Mouse (Mus musculus) adrenal gland, postnatal 25 days (tissue): ENCODE data around the gene Ykt6. TPM values are rescaled to one million over a fixed set of nuclear protein-coding genes. Genes with fewer than 3 reads are reported as not detected.
A peak's percentile ranks its signal among the peaks of the same experiment; 100 is the strongest.
"Not testable (repeated sequence)": the region's sequence is repeated elsewhere in the genome, so short reads cannot be mapped to it uniquely, and the experiment has no call there.

Experiments
- DNase-seq: peaks from one replicate; pipeline ENCODE4 v3.0.0; 2021; ENCODE audit warnings: mixed read lengths
- total RNA-seq: library from RNA; stranded (reverse); gene quantifications from 2 replicates; pipeline ENCODE4 v1.2.3, GENCODE M21; 2021

The Ykt6 gene
- total RNA-seq, 1 experiment from 2014 or later, result 86.3 TPM

- DNase-seq, result no peak
Measured at GRCm38 (mm10) chr11:5994212-5994611, 38.7 kb downstream of the Ykt6 start.

DNA sequence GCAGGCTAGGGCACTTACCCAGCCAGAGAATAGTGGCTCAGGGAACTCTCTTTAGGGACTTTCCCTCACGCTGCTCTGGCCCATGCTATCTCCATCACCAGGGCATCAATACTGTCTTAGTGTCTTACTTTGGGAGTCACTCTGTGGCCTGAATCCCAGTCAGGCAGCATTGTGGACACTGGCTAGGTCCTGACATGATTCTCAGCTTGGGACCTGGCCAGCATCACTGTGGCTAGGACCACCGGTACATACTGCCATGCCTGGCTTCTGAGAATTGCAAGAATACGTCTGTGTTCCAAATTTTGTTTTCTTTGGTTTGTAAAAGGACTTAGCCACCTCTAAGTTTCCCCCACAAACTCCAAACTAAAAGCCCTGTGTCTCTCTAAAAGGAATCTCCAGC is 39.4 kb downstream of the Ykt6 start:
- DNase-seq, result no peak

DNA sequence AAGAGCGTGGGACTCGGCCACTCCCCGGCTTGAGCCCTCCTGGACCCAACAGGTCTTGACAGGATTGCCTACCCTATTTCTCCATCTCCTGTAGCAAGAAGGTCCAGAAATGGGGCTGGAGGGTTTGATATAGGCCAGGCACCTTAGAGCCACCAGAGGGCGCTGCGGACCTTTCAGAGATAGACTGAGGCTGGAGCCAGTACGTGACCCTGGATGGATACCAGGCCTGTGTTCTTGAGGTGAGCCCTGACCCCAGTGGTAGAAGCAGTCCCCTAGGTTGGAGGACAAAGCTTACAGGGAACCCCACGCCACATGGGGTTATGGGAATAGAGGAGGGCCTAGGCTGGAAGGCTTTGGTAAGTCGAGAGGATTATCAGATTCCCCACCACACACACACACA is 40.5 kb downstream of the Ykt6 start:
- peak; percentile 91 for DNase-seq

DNA sequence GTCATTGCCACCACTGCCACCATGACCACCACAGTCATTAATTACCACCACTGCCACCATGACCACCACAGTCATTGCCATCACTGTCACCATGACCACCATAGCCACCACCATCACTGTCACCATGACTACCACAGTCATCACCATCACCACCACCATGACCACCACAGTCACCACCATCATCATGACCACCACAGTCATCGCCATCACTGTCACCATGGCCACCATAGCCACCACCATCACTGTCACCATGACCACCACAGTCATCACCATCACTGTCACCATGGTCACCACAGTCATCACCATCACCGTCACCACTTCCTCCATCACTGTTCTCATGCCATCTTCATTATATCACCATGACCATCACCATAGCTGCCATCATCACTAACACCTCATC is 43.0 kb downstream of the Ykt6 start:
- no peak for DNase-seq

- peak; percentile 72 for DNase-seq
Measured at GRCm38 (mm10) chr11:5999832-6000771, 44.6 kb downstream of the Ykt6 start.

GRCm38 (mm10) chr11:6000961-6001682 is 45.6 kb downstream of the Ykt6 start:
- no peak for DNase-seq

GRCm38 (mm10) chr11:6001981-6002649 is 46.6 kb downstream of the Ykt6 start:
- no peak for DNase-seq

DNA sequence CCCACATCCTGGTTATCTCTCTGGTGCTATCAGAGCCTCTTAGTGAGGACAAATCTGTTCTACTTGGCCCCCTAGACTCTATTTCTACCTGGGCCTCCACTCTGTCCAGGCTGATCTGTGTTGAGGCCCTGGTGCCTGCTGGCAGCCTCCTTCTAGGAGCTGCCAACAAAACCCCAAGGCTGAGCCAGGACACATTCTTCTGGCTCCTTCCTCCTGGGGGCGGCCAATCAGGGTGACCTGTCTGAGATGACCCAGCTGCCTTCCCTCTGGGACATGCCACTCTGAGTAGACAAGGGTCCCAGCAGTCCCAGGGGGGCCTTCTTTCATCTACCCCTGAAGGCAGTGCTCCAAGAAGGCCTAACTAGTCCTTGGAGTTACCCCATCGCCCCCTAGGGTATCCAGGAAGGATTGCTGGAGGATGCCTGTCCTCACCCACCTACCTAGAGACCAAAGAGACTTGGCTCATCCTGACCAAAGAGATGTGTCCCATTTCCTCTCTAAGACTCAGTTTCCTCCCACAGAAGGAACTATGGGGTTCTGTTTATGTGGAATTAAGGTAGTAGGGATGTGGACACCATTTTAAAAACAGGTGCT is 47.6 kb downstream of the Ykt6 start:
- DNase-seq, result no peak

- not testable (repeated sequence) for DNase-seq
Measured at GRCm38 (mm10) chr11:6005374-6006043, 50.0 kb downstream of the Ykt6 start.

DNA sequence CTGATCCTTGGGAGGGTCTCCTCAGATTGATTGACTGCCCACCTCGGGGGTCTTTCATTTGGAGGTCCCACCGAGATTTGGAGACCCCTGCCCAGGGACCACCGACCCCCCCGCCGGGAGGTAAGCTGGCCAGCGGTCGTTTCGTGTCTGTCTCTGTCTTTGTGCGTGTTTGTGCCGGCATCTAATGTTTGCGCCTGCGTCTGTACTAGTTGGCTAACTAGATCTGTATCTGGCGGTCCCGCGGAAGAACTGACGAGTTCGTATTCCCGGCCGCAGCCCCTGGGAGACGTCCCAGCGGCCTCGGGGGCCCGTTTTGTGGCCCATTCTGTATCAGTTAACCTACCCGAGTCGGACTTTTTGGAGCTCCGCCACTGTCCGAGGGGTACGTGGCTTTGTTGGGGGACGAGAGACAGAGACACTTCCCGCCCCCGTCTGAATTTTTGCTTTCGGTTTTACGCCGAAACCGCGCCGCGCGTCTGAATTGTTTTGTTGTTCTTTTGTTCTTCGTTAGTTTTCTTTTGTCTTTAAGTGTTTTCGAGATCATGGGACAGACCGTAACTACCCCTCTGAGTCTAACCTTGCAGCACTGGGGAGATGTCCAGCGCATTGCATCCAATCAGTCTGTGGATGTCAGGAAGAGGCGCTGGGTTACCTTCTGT is 51.0 kb downstream of the Ykt6 start:
- not testable (repeated sequence) for DNase-seq

- DNase-seq, result not testable (repeated sequence)
Measured at GRCm38 (mm10) chr11:6007010-6007778, 51.7 kb downstream of the Ykt6 start.

GRCm38 (mm10) chr11:6007779-6008128 is 52.3 kb downstream of the Ykt6 start:
- DNase-seq, result not testable (repeated sequence)

DNA sequence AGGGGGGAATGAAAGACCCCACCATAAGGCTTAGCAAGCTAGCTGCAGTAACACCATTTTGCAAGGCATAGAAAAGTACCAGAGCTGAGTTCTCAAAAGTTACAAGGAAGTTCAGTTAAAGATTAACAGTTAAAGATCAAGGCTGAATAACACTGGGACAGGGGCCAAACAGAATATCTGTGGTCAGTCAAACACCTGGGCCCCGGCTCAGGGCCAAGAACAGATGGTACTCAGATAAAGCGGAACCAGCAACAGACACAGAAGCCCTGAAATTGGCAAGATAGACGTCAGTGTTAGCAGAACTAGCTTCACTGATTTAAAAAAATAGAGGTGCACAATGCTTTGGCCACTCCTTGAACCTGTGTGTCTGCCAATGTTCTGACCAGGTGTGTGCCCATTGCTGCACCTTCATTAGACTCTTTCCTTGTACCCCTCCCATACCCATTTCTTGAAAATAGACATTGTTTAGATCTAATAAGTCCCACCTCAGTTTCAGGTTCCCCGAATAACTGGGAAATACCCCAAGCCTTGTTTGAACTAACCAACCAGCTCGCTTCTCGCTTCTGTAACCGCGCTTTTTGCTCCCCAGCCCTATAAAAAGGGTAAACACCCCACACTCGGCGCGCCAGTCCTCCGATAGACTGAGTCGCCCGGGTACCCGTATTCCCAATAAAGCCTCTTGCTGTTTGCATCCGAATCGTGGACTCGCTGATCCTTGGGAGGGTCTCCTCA is 55.4 kb downstream of the Ykt6 start:
- not testable (repeated sequence) for DNase-seq

DNA sequence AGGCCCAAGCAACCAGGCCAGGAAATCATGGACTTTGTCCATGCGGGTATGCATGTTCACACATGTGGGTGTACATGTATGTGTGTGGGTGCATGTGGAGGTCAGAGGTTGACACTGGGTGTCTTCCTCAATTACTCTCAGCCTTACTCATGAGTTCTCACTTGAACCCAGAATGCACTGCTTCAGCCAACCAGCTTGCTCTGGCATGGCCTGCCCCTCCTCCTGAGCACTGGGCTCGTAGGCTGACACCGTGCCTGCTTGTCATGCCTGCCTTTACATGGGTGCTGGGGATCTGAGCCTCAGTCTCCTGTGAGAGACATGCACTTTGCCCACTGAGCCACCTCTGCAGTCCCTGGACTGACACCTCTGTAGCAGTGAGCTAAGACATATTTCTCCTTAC is 56.4 kb downstream of the Ykt6 start:
- DNase-seq, result no peak

- DNase-seq, result no peak
Measured at GRCm38 (mm10) chr11:6013359-6013758, 57.9 kb downstream of the Ykt6 start.

DNA sequence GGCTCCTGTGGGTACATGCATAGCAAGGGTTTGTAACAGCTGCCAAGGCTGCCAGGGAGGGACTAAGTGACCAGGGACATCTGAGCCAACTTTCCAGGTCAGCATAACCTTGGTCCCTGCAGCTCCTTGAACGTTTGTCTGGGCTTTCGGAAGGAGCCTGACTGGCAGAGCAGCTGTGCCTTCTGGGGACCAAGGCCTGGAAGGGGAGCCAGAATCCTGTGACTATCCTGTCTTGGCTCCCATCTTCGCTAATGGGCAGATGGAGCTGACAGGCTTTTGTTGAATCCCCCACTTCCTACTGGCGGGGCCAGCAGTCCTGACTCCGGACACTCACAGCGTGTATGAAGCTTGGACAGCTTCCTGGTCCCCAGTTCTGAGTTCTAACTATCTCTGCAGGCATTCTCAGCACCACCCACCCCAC is 59.5 kb downstream of the Ykt6 start:
- peak; percentile 35 for DNase-seq

DNA sequence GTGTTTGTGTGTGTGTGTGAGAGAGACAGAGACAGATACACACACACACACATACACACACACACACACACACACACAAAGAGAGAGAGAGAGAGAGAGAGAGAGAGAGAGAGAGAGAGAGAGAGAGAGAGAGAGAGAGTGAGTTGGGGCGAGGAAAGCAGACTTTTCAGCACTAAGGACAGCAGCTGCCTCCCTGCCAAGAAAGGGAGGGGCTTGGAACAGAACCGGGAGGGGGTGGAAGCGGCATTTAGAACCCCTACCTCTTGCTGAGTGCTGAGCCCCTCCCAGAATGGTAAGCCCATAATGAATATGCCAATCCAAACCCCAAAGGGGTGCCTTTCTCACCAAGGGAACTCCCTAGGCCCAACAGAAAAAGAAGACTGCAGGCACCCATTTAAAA is 60.9 kb downstream of the Ykt6 start:
- DNase-seq, result no peak

DNA sequence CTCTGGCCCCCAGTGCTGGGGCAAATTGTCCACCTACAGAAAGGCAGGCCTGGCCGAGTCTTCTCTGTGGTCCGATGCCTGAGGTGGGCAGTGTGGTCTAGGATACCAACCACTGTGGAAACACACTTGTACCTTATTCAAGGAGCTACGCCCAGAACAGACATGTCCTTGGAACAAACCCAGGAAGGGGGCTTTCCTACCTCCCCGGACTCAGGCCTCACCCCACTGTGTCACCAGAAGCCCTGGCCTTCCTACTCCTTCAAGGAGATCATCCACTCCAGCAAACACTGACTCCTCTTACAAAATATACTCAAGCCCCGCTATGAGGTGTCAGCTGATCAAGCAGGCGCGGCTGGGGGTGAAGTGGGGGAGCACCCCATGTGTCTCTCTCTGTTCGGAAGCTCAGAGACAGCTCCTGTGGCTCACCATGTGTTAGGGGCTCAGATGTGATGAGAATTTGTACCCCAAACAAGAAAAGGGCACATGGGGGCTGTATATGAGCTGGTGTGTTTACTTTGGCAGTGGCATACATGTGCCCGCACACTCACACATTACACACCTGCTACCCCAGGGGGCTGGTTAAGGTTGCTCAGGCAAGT is 61.4 kb downstream of the Ykt6 start:
- DNase-seq, result no peak
